Mouse (Mus musculus) myocyte (in vitro differentiated cells): ENCODE data around the gene Efcab8. TPM values are rescaled to one million over a fixed set of nuclear protein-coding genes. Genes with fewer than 3 reads are reported as not detected.

Source experiments
- H3K27me3 ChIP-seq: one replicate; pipeline ENCODE4 v1.6.1; 2011; ENCODE audit not compliant: control insufficient read depth, insufficient read depth, insufficient read length
- H3K36me3 ChIP-seq: one replicate; pipeline ENCODE4 v1.6.1; 2011; ENCODE audit not compliant: control insufficient read depth, insufficient read depth
- H3K4me2 ChIP-seq: one replicate; pipeline ENCODE4 v1.6.1; 2011; ENCODE audit warnings: low read depth, control low read depth
- H3K4me3 ChIP-seq: one replicate; pipeline ENCODE4 v1.5.1; 2011; ENCODE audit warnings: mild to moderate bottlenecking, control low read depth, moderate library complexity
- H3K79me2 ChIP-seq: one replicate; pipeline ENCODE4 v1.6.1; 2011; ENCODE audit not compliant: control insufficient read depth, insufficient read depth
- H3ac ChIP-seq: one replicate; pipeline ENCODE4 v1.6.1; 2011; ENCODE audit not compliant: control insufficient read depth, insufficient read length
- CEBPB ChIP-seq: IDR thresholded peaks from 2 replicates; pipeline ENCODE4 v1.6.1; 2011; ENCODE audit warnings: mild to moderate bottlenecking, moderate library complexity; ENCODE audit not compliant: poor library complexity, insufficient read depth, severe bottlenecking
- E2F4 ChIP-seq: IDR thresholded peaks from one replicate; pipeline ENCODE4 v1.6.1; 2011; ENCODE audit warnings: mild to moderate bottlenecking, control low read depth, moderate library complexity; ENCODE audit not compliant: insufficient read depth
- MAX ChIP-seq: IDR thresholded peaks from one replicate; pipeline ENCODE4 v1.6.1; 2011; ENCODE audit warnings: low read depth, mild to moderate bottlenecking, control low read depth
- MYOD1 ChIP-seq, 3 experiments: IDR thresholded peaks; one replicate each; pipeline ENCODE4 v1.6.1; 2011; ENCODE audit warnings: control low read depth in 2 of 3, low read depth in 2 of 3, mild to moderate bottlenecking in 2 of 3, moderate library complexity in 1 of 3; ENCODE audit not compliant: insufficient read length in 2 of 3, control insufficient read depth in 1 of 3
- MYOG ChIP-seq, 3 experiments: IDR thresholded peaks; one replicate each; pipeline ENCODE4 v1.6.1; 2011; ENCODE audit warnings: control low read depth in 2 of 3, low read depth in 2 of 3, mild to moderate bottlenecking in 2 of 3; ENCODE audit not compliant: insufficient read length in 2 of 3, control insufficient read depth in 1 of 3, insufficient read depth in 1 of 3
- POLR2A ChIP-seq: IDR thresholded peaks from one replicate; pipeline ENCODE4 v1.6.1; 2011; ENCODE audit warnings: low read depth, mild to moderate bottlenecking, control low read depth, moderate library complexity; ENCODE audit not compliant: insufficient read length
- POLR2AphosphoS2 ChIP-seq: IDR thresholded peaks from one replicate; pipeline ENCODE4 v1.6.1; 2011; ENCODE audit warnings: low read depth, control low read depth; ENCODE audit not compliant: insufficient read length
- REST ChIP-seq: IDR thresholded peaks from one replicate; pipeline ENCODE4 v1.6.1; 2011; ENCODE audit warnings: mild to moderate bottlenecking, control low read depth, moderate library complexity; ENCODE audit not compliant: insufficient read depth, insufficient read length
- SRF ChIP-seq: IDR thresholded peaks from one replicate; pipeline ENCODE4 v1.6.1; 2011; ENCODE audit warnings: low read depth; ENCODE audit not compliant: control insufficient read depth, insufficient read length
- TCF12 ChIP-seq: IDR thresholded peaks from one replicate; pipeline ENCODE4 v1.6.1; 2011; ENCODE audit warnings: mild to moderate bottlenecking, control low read depth; ENCODE audit not compliant: poor library complexity, insufficient read depth, severe bottlenecking
- TCF3 ChIP-seq: IDR thresholded peaks from one replicate; pipeline ENCODE4 v1.6.1; 2011; ENCODE audit warnings: low read depth, control low read depth; ENCODE audit not compliant: insufficient read length
- USF1 ChIP-seq: IDR thresholded peaks from one replicate; pipeline ENCODE4 v1.6.1; 2011; ENCODE audit warnings: low read depth, mild to moderate bottlenecking, control low read depth, moderate library complexity
- polyA plus RNA-seq: library from polyadenylated mRNA; unstranded; fragments of >200 nt; fragmentation: generic; extraction: Trizol; gene quantifications from one replicate; pipeline ENCODE4 v1.2.1, GENCODE M21; 2012; ENCODE audit warnings: missing spikeins

Efcab8 gene
- polyA plus RNA-seq, 1 experiment = 0.04 TPM

GRCm38 (mm10) chr2:153851030-153851360, 71.3 kb downstream of the Efcab8 start:
- Histone ChIP-seq H3K36me3 (no peaks in the 10 kb centered on the region), H3K79me2 (no peaks in the 10 kb centered on the region), H3K4me3 (no peak overlapping the region), H3ac (no peak overlapping the region), H3K4me2 (no peak overlapping the region), H3K27me3 (no peaks in the 10 kb centered on the region)
- TF ChIP-seq MYOD1 (IDR thresholded peaks at IDR 0.05; ENCODE audit: control insufficient read depth in 1 of 3, insufficient read length in 2 of 3, low read depth in 2 of 3) (no peak), REST (no peak), MYOG (IDR thresholded peaks at IDR 0.05; ENCODE audit: control insufficient read depth in 1 of 3, insufficient read depth in 1 of 3, insufficient read length in 2 of 3, low read depth in 2 of 3) (no peak)

GRCm38 (mm10) chr2:153853544-153853943, 73.8 kb downstream of the Efcab8 start:
- H3K4me3 ChIP-seq = no peak overlapping the region
- TF ChIP-seq POLR2A (no peak), TCF3 (no peak), POLR2AphosphoS2 (no peak), E2F4 (no peak), REST (no peak)

GRCm38 (mm10) chr2:153859581-153859980, 79.8 kb downstream of the Efcab8 start:
- TF ChIP-seq MAX = no peak
- H3K4me3 ChIP-seq = no peak overlapping the region

More at GRCm38 (mm10) chr2:153853544-153853943, 73.8 kb downstream of the Efcab8 start:
- Histone ChIP-seq H3ac (no peak overlapping the region), H3K27me3 (no peaks in the 10 kb centered on the region), H3K79me2 (no peaks in the 10 kb centered on the region), H3K4me2 (no peak overlapping the region), H3K36me3 (no peaks in the 10 kb centered on the region)

GRCm38 (mm10) chr2:153860315-153860714, 80.6 kb downstream of the Efcab8 start:
- H3K36me3 ChIP-seq = no peaks in the 10 kb centered on the region
- TF ChIP-seq TCF3 (no peak), USF1 (no peak), MAX (no peak), MYOG (IDR thresholded peaks at IDR 0.05; ENCODE audit: control insufficient read depth in 1 of 3, insufficient read depth in 1 of 3, insufficient read length in 2 of 3, low read depth in 2 of 3) (no peak), MYOD1 (IDR thresholded peaks at IDR 0.05; ENCODE audit: control insufficient read depth in 1 of 3, insufficient read length in 2 of 3, low read depth in 2 of 3) (no peak), TCF12 (no peak), CEBPB (no peak), E2F4 (no peak), POLR2AphosphoS2 (no peak), REST (no peak), SRF (no peak), POLR2A (no peak)

More at GRCm38 (mm10) chr2:153859581-153859980, 79.8 kb downstream of the Efcab8 start:
- Histone ChIP-seq H3K4me2 (no peak overlapping the region), H3K79me2 (no peaks in the 10 kb centered on the region), H3K36me3 (no peaks in the 10 kb centered on the region), H3ac (no peak overlapping the region), H3K27me3 (no peaks in the 10 kb centered on the region)

GRCm38 (mm10) chr2:153860715-153861114, 81.0 kb downstream of the Efcab8 start:
- Histone ChIP-seq H3K27me3 (no peaks in the 10 kb centered on the region), H3K4me3 (no peak overlapping the region), H3ac (no peak overlapping the region), H3K79me2 (no peaks in the 10 kb centered on the region), H3K4me2 (no peak overlapping the region), H3K36me3 (no peaks in the 10 kb centered on the region)
- TF ChIP-seq USF1 (no peak), SRF (no peak), MAX (no peak), POLR2A (no peak), POLR2AphosphoS2 (no peak), MYOG (IDR thresholded peaks at IDR 0.05; ENCODE audit: control insufficient read depth in 1 of 3, insufficient read depth in 1 of 3, insufficient read length in 2 of 3, low read depth in 2 of 3) (no peak), TCF12 (no peak), MYOD1 (IDR thresholded peaks at IDR 0.05; ENCODE audit: control insufficient read depth in 1 of 3, insufficient read length in 2 of 3, low read depth in 2 of 3) (no peak), CEBPB (no peak), REST (no peak)

More at GRCm38 (mm10) chr2:153860315-153860714, 80.6 kb downstream of the Efcab8 start:
- Histone ChIP-seq H3K4me2 (no peak overlapping the region), H3K4me3 (no peak overlapping the region), H3ac (no peak overlapping the region), H3K27me3 (no peaks in the 10 kb centered on the region), H3K79me2 (no peaks in the 10 kb centered on the region)

GRCm38 (mm10) chr2:153861960-153862359, 82.2 kb downstream of the Efcab8 start:
- TF ChIP-seq CEBPB (no peak), SRF (no peak), MYOG (IDR thresholded peaks at IDR 0.05; ENCODE audit: control insufficient read depth in 1 of 3, insufficient read depth in 1 of 3, insufficient read length in 2 of 3, low read depth in 2 of 3) (peak in 1 of 3 experiments; percentile 25)
- Histone ChIP-seq H3ac (no peak overlapping the region), H3K79me2 (no peaks in the 10 kb centered on the region), H3K27me3 (no peaks in the 10 kb centered on the region), H3K36me3 (no peaks in the 10 kb centered on the region), H3K4me2 (no peak overlapping the region), H3K4me3 (no peak overlapping the region)
